Mouse (Mus musculus) CD8-positive naive resting alpha-beta T cell, adult 2 months (primary cell): Measurements from ENCODE around the gene Tex19.1.
"Not testable (repeated sequence)": the region's sequence is repeated elsewhere in the genome, so short reads cannot be mapped to it uniquely, and the experiment has no call there.

Experiments
- DNase-seq, 2 experiments: peaks; one replicate each; pipeline ENCODE4 v3.0.0; 2022; ENCODE audit warnings: low read depth in 2 of 2, low spot score in 2 of 2

Tex19.1 gene

DNA sequence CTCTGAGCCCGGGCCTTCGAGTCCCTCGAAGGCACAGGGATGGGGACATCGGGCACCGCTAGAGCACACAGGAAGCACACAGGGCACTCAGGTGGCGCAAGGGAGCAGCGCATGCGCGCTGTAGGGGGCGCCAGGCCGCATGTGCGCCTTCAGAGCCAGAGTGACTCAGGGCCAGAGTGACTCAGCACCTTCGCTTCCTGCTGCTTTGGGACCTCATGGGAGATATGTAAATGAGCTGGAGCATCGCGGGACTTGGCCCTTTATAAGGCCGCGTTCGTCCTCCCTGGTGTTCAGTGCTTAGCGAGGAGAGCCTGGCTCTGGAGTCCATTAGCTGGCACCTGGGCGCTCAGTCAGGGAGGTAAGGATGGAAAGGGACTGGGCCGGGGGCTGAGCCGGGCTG, at the start of gene Tex19.1:
Gene Tex19.1, plus strand, starts transcription at position 279 of the 400 bp plus-strand sequence.
- no peak for DNase-seq

- DNase-seq = no peak
Observed at GRCm38 (mm10) chr11:121099762-121100161, 46.2 kb upstream of the Tex19.1 start.

GRCm38 (mm10) chr11:121100692-121101091, 45.3 kb upstream of the Tex19.1 start:
- DNase-seq = no peak

GRCm38 (mm10) chr11:121101124-121101805, 44.7 kb upstream of the Tex19.1 start:
- DNase-seq = no peak

DNA sequence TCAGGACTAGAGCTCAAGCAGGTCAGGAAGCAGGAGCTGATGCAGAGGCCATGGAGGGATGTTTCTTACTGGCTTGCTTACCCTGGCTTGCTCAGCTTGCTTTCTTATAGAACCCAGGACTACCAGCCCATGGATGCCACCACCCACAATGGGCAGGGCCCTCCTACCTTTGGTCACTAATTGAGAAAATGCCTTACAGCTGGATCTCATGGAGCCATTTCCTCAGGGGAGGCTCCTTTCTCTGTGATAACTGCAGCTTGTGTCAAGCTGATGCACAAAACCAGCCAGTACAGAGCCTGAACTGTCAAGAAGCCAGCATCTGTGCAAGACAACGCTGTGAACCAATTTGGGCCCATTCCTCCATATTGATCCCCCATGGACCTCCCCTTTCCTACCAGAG, 38.7 kb upstream of the Tex19.1 start:
- DNase-seq = not testable (repeated sequence)

DNA sequence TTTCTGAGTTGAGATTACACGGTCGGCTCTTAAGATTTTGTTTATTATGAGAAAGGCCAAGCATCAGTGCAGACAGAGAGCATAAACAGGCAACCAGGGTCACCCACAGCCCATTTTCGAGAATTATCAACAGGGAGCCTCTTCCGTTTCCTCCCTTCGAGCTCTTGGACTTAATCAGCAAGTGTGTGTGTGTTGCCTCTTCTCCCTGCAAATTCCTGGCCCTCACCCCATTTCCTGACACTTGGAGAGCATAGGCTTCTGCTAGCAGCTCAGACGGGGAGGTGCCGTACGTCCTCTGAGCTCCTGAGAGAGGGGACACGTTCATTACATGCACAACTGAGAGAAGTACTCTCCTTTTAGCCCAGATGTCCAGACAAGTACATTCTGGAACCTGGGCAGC, 37.9 kb upstream of the Tex19.1 start:
- DNase-seq = no peak

GRCm38 (mm10) chr11:121109986-121110385, 36.0 kb upstream of the Tex19.1 start:
- DNase-seq = no peak

DNA sequence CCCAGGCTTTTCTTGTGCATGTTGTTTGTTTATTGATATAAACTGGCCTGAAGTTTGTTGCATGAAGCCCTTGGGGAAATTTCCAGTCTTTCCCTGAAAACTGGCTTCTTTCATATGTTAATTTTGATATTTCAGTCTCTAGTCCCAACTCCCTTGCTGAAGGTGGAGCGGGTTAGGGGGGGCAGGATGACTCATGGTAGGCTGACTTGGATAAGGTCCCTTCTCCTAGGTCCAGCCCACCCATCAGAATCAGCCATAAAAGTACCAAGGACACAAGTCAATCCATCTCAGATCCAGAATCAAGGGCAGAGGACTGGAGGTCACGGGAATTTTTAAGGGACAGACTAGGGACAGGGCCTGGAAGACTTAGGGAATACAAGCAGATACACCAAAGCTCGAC, 34.9 kb upstream of the Tex19.1 start:
- no peak for DNase-seq

DNA sequence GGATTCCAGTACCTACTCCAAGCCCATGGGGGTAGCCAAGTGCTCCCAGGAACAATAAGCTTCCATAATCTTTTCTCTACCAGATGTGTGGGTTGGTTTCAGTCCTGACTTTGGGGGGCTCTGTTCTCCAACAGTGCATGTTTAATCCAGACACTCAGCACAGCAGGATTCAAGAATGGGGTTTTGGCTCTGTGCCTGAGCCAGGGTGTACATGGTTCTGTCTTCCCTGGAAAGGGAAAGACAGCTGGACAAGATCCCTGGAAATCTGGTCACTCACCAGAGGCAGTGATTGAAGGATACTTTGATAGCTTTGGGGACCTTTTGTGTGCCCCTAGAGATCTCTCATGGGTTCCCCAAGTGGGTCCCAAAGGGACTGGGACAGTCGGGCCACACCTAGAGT, 34.3 kb upstream of the Tex19.1 start:
- no peak for DNase-seq

DNA sequence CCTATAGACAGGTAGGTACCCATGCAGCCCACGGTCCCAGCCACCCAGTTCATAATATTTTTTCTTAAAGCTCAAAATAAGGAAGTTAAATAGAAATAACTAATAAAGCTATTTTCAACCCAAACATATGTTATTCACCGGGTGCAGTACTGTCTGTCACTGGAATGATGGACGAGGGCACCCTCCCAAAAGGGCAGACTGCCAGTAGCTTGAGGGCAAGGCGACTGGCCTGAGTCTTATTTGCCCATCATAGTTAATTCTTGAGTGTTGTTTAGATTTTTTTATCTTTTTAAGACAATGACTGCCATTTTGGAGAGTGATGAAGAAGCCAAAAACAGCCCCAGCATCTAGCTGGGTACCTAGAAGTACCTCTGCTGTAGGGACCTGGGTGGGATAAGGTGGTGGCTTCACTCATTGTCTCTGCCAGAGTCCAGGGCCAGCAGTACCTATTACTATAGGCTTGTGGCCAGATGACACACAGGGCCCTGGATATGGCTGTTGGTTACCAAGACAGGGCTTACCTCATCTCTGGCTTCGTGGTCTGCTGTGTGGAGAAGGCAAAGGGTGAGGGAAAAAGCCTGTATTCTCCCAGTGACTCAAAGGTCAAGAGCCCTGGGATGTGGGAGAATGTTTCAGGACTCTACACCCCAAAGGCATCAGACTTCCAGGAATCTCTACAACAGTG, 33.7 kb upstream of the Tex19.1 start:
- DNase-seq = no peak

DNA sequence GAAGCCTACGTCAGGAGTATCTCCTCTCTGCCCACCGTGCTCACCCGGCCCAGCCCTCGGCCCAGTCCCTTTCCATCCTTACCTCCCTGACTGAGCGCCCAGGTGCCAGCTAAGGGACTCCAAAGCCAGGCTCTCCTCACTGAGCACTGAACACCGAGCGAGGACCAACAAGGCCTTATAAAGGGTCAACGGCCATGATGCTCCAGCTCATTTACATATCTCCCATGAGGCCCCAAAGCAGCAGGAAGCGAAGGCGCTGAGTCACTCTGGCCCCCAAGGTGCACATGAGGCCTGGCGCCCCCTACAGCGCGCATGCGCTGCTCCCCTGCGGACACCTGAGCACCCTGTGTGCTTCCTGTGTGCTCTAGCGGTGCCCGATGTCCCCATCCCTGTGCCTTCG, 27.8 kb upstream of the Tex19.1 start:
- no peak for DNase-seq

- DNase-seq = no peak
Observed at GRCm38 (mm10) chr11:121118577-121118976, 27.4 kb upstream of the Tex19.1 start, which contains the start of gene Tex19.2. TSS of gene Tex19.2 (minus strand) at chr11:121118677.

GRCm38 (mm10) chr11:121121151-121121550, 24.8 kb upstream of the Tex19.1 start:
- DNase-seq = no peak

- DNase-seq = no peak
Observed at GRCm38 (mm10) chr11:121122024-121122670, 23.8 kb upstream of the Tex19.1 start.

- no peak for DNase-seq
Observed at GRCm38 (mm10) chr11:121123438-121123837, 22.5 kb upstream of the Tex19.1 start.

GRCm38 (mm10) chr11:121125522-121126172, 20.3 kb upstream of the Tex19.1 start:
- DNase-seq = no peak

DNA sequence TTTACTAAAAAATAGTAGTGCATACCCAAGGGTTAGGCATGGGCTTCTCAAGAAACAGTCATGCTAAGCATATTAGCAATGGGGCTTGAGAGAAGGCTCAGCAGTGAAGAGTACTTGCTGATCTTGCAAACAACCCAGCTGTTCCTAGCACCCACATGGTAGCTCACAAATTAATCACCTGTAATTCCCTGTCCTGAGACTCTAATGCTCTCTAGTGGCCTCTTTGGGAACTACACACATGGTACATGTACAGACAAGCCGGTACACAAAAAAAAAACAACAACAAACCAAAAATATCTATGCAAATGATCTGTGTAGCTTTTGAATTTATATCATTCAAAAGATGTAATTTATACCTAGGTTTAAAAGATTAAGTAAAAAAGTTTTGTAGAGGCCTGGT, 19.5 kb upstream of the Tex19.1 start:
- DNase-seq = peak in 1 of 2 experiments; percentile 18

DNA sequence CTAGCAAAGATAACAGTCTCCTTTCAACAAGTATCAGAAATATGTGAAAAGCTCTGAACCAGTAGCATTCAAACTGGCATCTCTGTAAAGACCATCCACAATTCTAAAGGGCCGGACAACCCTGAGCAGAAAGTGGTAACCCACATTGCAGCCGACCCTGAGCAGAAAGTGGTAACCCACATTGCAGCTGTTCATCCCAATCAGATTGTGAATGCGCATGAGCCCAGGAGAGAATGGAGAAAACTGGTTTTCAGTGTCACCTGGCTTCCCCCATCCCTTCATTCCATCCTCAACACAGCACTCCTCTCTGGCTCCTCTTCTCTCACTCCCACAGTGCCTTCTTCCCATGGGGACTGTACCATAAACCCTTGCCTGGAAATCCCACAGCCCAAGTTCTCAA, 18.5 kb upstream of the Tex19.1 start:
- DNase-seq = no peak

DNA sequence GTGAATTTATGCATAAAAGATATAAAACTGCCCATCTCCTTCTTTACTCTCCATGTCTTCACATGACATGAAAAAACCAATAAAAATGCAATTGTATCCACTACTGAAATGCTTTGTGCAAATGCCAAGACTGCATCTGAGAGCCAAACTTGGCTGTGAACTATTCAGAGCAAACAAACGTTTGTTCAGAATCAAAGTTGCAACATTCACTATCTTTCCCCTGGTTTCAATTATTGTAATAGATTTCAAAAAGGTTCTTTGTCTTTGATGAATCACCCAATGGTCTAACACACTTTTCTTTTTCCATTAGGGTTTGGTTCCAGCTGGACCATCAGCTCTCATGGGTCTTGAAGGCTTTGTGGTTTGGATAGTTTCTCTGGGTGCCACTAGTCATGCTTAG, 16.3 kb upstream of the Tex19.1 start:
- DNase-seq = no peak

GRCm38 (mm10) chr11:121134600-121134999, 11.3 kb upstream of the Tex19.1 start:
- no peak for DNase-seq

- no peak for DNase-seq
Observed at GRCm38 (mm10) chr11:121137682-121138081, 8.3 kb upstream of the Tex19.1 start.

DNA sequence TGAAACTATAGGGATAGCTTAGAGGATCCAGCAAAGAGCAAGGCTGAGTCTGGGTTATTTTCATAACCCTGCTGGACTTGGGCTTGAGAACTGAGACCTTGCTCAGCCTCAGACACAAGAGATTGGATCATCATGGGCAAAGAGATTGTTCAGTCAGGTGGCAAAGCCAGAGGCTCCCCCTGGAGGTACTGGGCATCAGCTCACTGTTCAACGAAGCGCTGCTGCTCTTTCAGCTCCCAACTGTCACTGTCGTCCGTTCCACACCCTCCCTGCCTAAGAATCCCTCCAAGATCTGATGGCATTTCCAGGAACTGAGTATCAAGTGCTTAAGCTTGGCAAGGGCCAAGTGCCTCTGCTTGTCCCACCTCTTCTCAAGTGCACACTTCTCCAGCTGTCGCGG, 7.2 kb upstream of the Tex19.1 start:
- DNase-seq = no peak
